Mouse (Mus musculus): ENCODE measurements at regions not wholly inside any gene's neighbourhood (a gene's known extent, or its start where the extent isn't known, plus 50 kb on each side); places are given as distances from the start of the nearest gene placed in this dataset.

GRCm38 (mm10) chr14:99434645-99435044, 136.2 kb downstream of the Klf5 start:
- no peak for TF ChIP-seq POLR2A (IDR thresholded peaks at IDR 0.05; ENCODE audit: extremely low read depth, insufficient read depth, low read length)
- no peak for TF ChIP-seq CTCF (IDR thresholded peaks at IDR 0.05; ENCODE audit: extremely low read depth, insufficient read depth, low read length)
